Mouse (Mus musculus) ES-E14 (cell line): ENCODE results near the gene Tnnt3.

Source experiments
- CHD2 ChIP-seq: IDR thresholded peaks from 2 replicates; pipeline ENCODE4 v1.6.1; 2014; ENCODE audit warnings: mild to moderate bottlenecking, low read depth, low read length, inconsistent platforms
- HCFC1 ChIP-seq: IDR thresholded peaks from 2 replicates; pipeline ENCODE4 v1.6.1; 2012; ENCODE audit warnings: low read length, inconsistent platforms, borderline replicate concordance; ENCODE audit not compliant: insufficient read depth
- MAFK ChIP-seq: IDR thresholded peaks from 2 replicates; pipeline ENCODE4 v1.6.1; 2014; ENCODE audit warnings: mild to moderate bottlenecking, low read depth, low read length, inconsistent platforms; ENCODE audit not compliant: insufficient read depth

DNA sequence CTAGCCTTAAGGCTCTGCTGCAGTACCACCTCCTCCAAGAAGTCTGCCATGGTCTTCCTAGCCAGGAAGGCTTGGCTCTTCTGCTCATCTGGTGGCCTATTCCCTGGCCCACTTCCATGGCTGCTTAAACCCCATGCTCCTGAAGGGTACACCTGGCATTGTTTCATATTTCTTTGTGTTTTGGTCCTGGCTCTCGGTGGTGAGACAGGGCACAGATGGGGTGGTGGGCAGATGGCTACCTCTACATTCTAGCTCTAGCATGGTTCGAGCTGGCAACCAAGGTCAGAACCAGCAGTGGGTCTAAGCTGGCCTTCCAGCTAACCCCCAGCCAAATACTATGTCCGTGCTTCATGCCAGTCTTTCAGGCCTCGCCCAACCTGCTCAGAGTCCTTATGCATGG is 25.7 kb upstream of the Tnnt3 start:
- TF ChIP-seq MAFK (no peak), CHD2 (no peak), HCFC1 (no peak)
